Mouse (Mus musculus) thymus, adult 2 months (tissue): ENCODE measurements around the gene C3ar1. TPM values are rescaled to one million over a fixed set of nuclear protein-coding genes. Genes with fewer than 3 reads are reported as not detected.

Experiments
- DNase-seq: peaks from one replicate; pipeline ENCODE4 v3.0.0; 2021
- H3K27ac ChIP-seq: fragments of 200-500 bp; 2 replicates; pipeline ENCODE4 v1.5.1; 2012; ENCODE audit warnings: low read length, control low read depth; ENCODE audit not compliant: control insufficient read depth, insufficient read depth
- H3K27me3 ChIP-seq: fragments of 200-500 bp; 2 replicates; pipeline ENCODE4 v1.6.1; 2012; ENCODE audit warnings: mild to moderate bottlenecking, low read length, moderate library complexity, mixed read lengths; ENCODE audit not compliant: control insufficient read depth, insufficient read depth
- H3K36me3 ChIP-seq: fragments of 200-500 bp; 2 replicates; pipeline ENCODE4 v1.6.1; 2012; ENCODE audit warnings: mild to moderate bottlenecking, low read length, moderate library complexity; ENCODE audit not compliant: control insufficient read depth, insufficient read depth
- H3K4me1 ChIP-seq: fragments of 200-500 bp; replicated peaks from 2 replicates; pipeline ENCODE4 v1.6.1; 2012; ENCODE audit warnings: low read length; ENCODE audit not compliant: control insufficient read depth, insufficient read depth
- H3K4me3 ChIP-seq: fragments of 200-500 bp; 2 replicates; pipeline ENCODE4 v1.5.1; 2012; ENCODE audit warnings: mild to moderate bottlenecking, low read length, control low read depth, moderate library complexity; ENCODE audit not compliant: control insufficient read depth, insufficient read depth
- CTCF ChIP-seq: fragments of 200-500 bp; IDR thresholded peaks from 2 replicates; pipeline ENCODE4 v1.5.1; 2012; ENCODE audit warnings: mild to moderate bottlenecking, control low read depth, low read length, moderate library complexity, borderline replicate concordance; ENCODE audit not compliant: control insufficient read depth, poor library complexity, insufficient read depth; ENCODE audit errors: extremely low read depth
- POLR2A ChIP-seq: fragments of 200-500 bp; IDR thresholded peaks from 2 replicates; pipeline ENCODE4 v1.6.1; 2012; ENCODE audit warnings: mild to moderate bottlenecking, low read length, control low read depth, moderate library complexity; ENCODE audit not compliant: control insufficient read depth, poor library complexity, insufficient read depth; ENCODE audit errors: extremely low read depth
- WGBS: fragments of 180-500 bp; shearing (Covaris S2); methylation state at CpG from one replicate; pipeline ENCODE4 v1.1.7; 2018; 5-methylcytosine and 5-hydroxymethylcytosine counted together
- polyA plus RNA-seq: library from polyadenylated mRNA; depleted of rRNA; stranded (reverse); fragments of >200 nt; gene quantifications from 2 replicates; pipeline ENCODE4 v1.2.3, GENCODE M21; 2012; rRNA removed

Gene C3ar1
- polyA plus RNA-seq = 2.4 and 4.3 TPM in 2 replicates

- Histone ChIP-seq H3K27me3 (no peaks in the 10 kb centered on the region), H3K27ac (no peak within 1 kb of the TSS), H3K4me1 (no peaks in the 10 kb centered on the region), H3K4me3 (no peak within 1 kb of the TSS), H3K36me3 (no peaks in the 10 kb centered on the region)
- no peak for DNase-seq
- TF ChIP-seq CTCF (no peak), POLR2A (no peak)
- WGBS = 51% methylated on average over 7 of the region's 7 CpGs
These were observed at the start of gene C3ar1 for GRCm38 (mm10) chr6:122855955-122856354. C3ar1 (minus strand) TSS chr6:122856161.

GRCm38 (mm10) chr6:122892442-122893049, 36.6 kb upstream of the C3ar1 start:
- TF ChIP-seq POLR2A (no peak), CTCF (no peak)
- no peak overlapping the region for H3K27ac ChIP-seq
- H3K4me3 ChIP-seq = no peak overlapping the region
- no peaks in the 10 kb centered on the region for H3K27me3 ChIP-seq
- DNase-seq = peak; percentile 61
- 10% methylated on average over 2 of the region's 2 CpGs for WGBS
- peaks cover 17% of the 10 kb centered on the region for H3K36me3 ChIP-seq
- no peaks in the 10 kb centered on the region for H3K4me1 ChIP-seq

GRCm38 (mm10) chr6:122889599-122889998, 33.6 kb upstream of the C3ar1 start:
- H3K4me3 ChIP-seq = no peak overlapping the region
- TF ChIP-seq CTCF (no peak), POLR2A (no peak)
- no peak for DNase-seq
- no peaks in the 10 kb centered on the region for H3K27me3 ChIP-seq
- H3K27ac ChIP-seq = no peak overlapping the region
- 96% methylated on average over 2 of the region's 2 CpGs for WGBS
- H3K4me1 ChIP-seq = no peaks in the 10 kb centered on the region
- peaks cover 44% of the 10 kb centered on the region for H3K36me3 ChIP-seq

- H3K27me3 ChIP-seq = no peaks in the 10 kb centered on the region
- no peak overlapping the region for H3K4me3 ChIP-seq
- no peaks in the 10 kb centered on the region for H3K4me1 ChIP-seq
- H3K27ac ChIP-seq = no peak overlapping the region
- TF ChIP-seq CTCF (no peak), POLR2A (no peak)
- peaks cover 82% of the 10 kb centered on the region for H3K36me3 ChIP-seq
- no peak for DNase-seq
- WGBS = 96% methylated on average over 9 of the region's 9 CpGs
These were observed 27.6 kb upstream of the C3ar1 start for GRCm38 (mm10) chr6:122883603-122884002.

GRCm38 (mm10) chr6:122881287-122881686, 25.3 kb upstream of the C3ar1 start:
- TF ChIP-seq CTCF (no peak), POLR2A (no peak)
- 97% methylated on average over 12 of the region's 12 CpGs for WGBS
- H3K27ac ChIP-seq = no peak overlapping the region
- DNase-seq = no peak
- no peaks in the 10 kb centered on the region for H3K4me1 ChIP-seq
- H3K36me3 ChIP-seq = peaks cover 59% of the 10 kb centered on the region
- no peaks in the 10 kb centered on the region for H3K27me3 ChIP-seq
- no peak overlapping the region for H3K4me3 ChIP-seq

GRCm38 (mm10) chr6:122879781-122880505, 24.0 kb upstream of the C3ar1 start:
- Histone ChIP-seq H3K27me3 (no peaks in the 10 kb centered on the region), H3K36me3 (peaks cover 48% of the 10 kb centered on the region), H3K27ac (no peak overlapping the region), H3K4me1 (no peaks in the 10 kb centered on the region), H3K4me3 (no peak overlapping the region)
- no peak for TF ChIP-seq CTCF
- TF ChIP-seq POLR2A = no peak
- no peak for DNase-seq
- WGBS = 97% methylated on average over 7 of the region's 7 CpGs
